Mouse (Mus musculus): ENCODE data around the gene Notum. TPM values are rescaled to one million over a fixed set of nuclear protein-coding genes. Genes with fewer than 3 reads are reported as not detected.

Gene Notum
- total and polyA plus RNA-seq, 2 experiments from 2014 or later, result 0.08 to 0.27 TPM

- Histone ChIP-seq H3K4me1 (ENCODE audit: control insufficient read depth, insufficient read depth) (no peaks in the 10 kb centered on the region), H3K9ac (replicated peaks; ENCODE audit: low read depth, low read length) (no peak overlapping the region), H3K36me3 (replicated peaks; ENCODE audit: control insufficient read depth, insufficient read depth, low read length) (no peaks in the 10 kb centered on the region), H3K27ac (ENCODE audit: low read depth) (no peak overlapping the region), H3K27me3 (ENCODE audit: control insufficient read depth, insufficient read depth, low read length) (peaks cover 30% of the 10 kb centered on the region), H3K4me3 (ENCODE audit: low read depth, low read length) (no peak overlapping the region), H3K9me3 (replicated peaks; ENCODE audit: control insufficient read depth, low read length) (no peaks in the 10 kb centered on the region), H3K4me2 (ENCODE audit: low read depth, low read length) (no peak overlapping the region)
- TF ChIP-seq CTCF (IDR thresholded peaks at IDR 0.05; ENCODE audit: low read depth) (no peak), EP300 (IDR thresholded peaks at IDR 0.05; ENCODE audit: low read depth) (no peak)
- 52% methylated on average over 3 of the region's 3 CpGs for WGBS
- no peak for ATAC-seq (ENCODE audit: insufficient read depth, low read depth)
- DNase-seq (ENCODE audit: low spot score), result no peak
Observed at GRCm38 (mm10) chr11:120654741-120655140, 6.2 kb downstream of the Notum start.

- 71% methylated on average over 3 of the region's 3 CpGs for WGBS
- peaks cover 6% of the 10 kb centered on the region; the same call in 1 of the 2 replicates for H3K27me3 ChIP-seq (ENCODE audit: control insufficient read depth, insufficient read depth, low read length)
- H3K36me3 ChIP-seq (replicated peaks; ENCODE audit: control insufficient read depth, insufficient read depth, low read length), result no peaks in the 10 kb centered on the region
- no peak overlapping the region for H3K4me2 ChIP-seq (ENCODE audit: low read depth, low read length)
- TF ChIP-seq EP300 (IDR thresholded peaks at IDR 0.05; ENCODE audit: low read depth) (no peak), CTCF (IDR thresholded peaks at IDR 0.05; ENCODE audit: low read depth) (peak; percentile 24; the same call in 1 of the 2 replicates)
- no peak overlapping the region for H3K27ac ChIP-seq (ENCODE audit: low read depth)
- no peak for ATAC-seq (ENCODE audit: insufficient read depth, low read depth)
- H3K9me3 ChIP-seq (replicated peaks; ENCODE audit: control insufficient read depth, low read length), result no peaks in the 10 kb centered on the region
- no peak overlapping the region for H3K4me3 ChIP-seq (ENCODE audit: low read depth, low read length)
- H3K4me1 ChIP-seq (ENCODE audit: control insufficient read depth, insufficient read depth), result peaks cover 2% of the 10 kb centered on the region; the same call in 1 of the 2 replicates
- no peak for DNase-seq (ENCODE audit: low spot score)
- H3K9ac ChIP-seq (replicated peaks; ENCODE audit: low read depth, low read length), result no peak overlapping the region
Observed at GRCm38 (mm10) chr11:120651872-120652271, 9.1 kb downstream of the Notum start.

GRCm38 (mm10) chr11:120648001-120648476 lies 12.9 kb downstream of the Notum start, which contains the start of gene Myadml2:
Myadml2 (minus strand) TSS chr11:120648158.
- Histone ChIP-seq H3K27ac (ENCODE audit: low read depth) (peak within 1 kb of the TSS; percentile 97), H3K4me1 (ENCODE audit: control insufficient read depth, insufficient read depth) (peaks cover 18% of the 10 kb centered on the region), H3K4me3 (ENCODE audit: low read depth, low read length) (peak within 1 kb of the TSS; percentile 58), H3K4me2 (ENCODE audit: low read depth, low read length) (peak within 1 kb of the TSS; percentile 78), H3K9ac (replicated peaks; ENCODE audit: low read depth, low read length) (peak within 1 kb of the TSS; percentile 79), H3K36me3 (replicated peaks; ENCODE audit: control insufficient read depth, insufficient read depth, low read length) (no peaks in the 10 kb centered on the region), H3K27me3 (ENCODE audit: control insufficient read depth, insufficient read depth, low read length) (no peaks in the 10 kb centered on the region), H3K9me3 (replicated peaks; ENCODE audit: control insufficient read depth, low read length) (no peaks in the 10 kb centered on the region)
- peak; percentile 83 for ATAC-seq (ENCODE audit: insufficient read depth, low read depth)
- peak; percentile 80 for DNase-seq (ENCODE audit: low spot score)
- TF ChIP-seq CTCF (IDR thresholded peaks at IDR 0.05; ENCODE audit: low read depth), result no peak
- TF ChIP-seq EP300 (IDR thresholded peaks at IDR 0.05; ENCODE audit: low read depth), result peak; percentile 44; the same call in 1 of the 2 replicates
- WGBS, result 2% methylated on average over 13 of the region's 13 CpGs

GRCm38 (mm10) chr11:120647047-120647830 lies 13.7 kb downstream of the Notum start:
- Histone ChIP-seq H3K27ac (ENCODE audit: low read depth) (peak overlapping the region; percentile 97), H3K9ac (replicated peaks; ENCODE audit: low read depth, low read length) (peak overlapping the region; percentile 79), H3K4me1 (ENCODE audit: control insufficient read depth, insufficient read depth) (peaks cover 23% of the 10 kb centered on the region), H3K9me3 (replicated peaks; ENCODE audit: control insufficient read depth, low read length) (no peaks in the 10 kb centered on the region), H3K4me2 (ENCODE audit: low read depth, low read length) (peak overlapping the region; percentile 78), H3K4me3 (ENCODE audit: low read depth, low read length) (peak overlapping the region; percentile 58), H3K36me3 (replicated peaks; ENCODE audit: control insufficient read depth, insufficient read depth, low read length) (no peaks in the 10 kb centered on the region), H3K27me3 (ENCODE audit: control insufficient read depth, insufficient read depth, low read length) (no peaks in the 10 kb centered on the region)
- TF ChIP-seq CTCF (IDR thresholded peaks at IDR 0.05; ENCODE audit: low read depth) (no peak), EP300 (IDR thresholded peaks at IDR 0.05; ENCODE audit: low read depth) (no peak)
- WGBS, result 60% methylated on average over 35 of the region's 35 CpGs
- DNase-seq (ENCODE audit: low spot score), result no peak
- ATAC-seq (ENCODE audit: insufficient read depth, low read depth), result no peak

- DNase-seq (ENCODE audit: low spot score) (peak; percentile 91), ATAC-seq (ENCODE audit: insufficient read depth, low read depth) (peak; percentile 91)
- Histone ChIP-seq H3K27ac (ENCODE audit: low read depth) (no peak within 1 kb of the TSS), H3K4me3 (ENCODE audit: low read depth, low read length) (peak within 1 kb of the TSS; percentile 52), H3K4me1 (ENCODE audit: control insufficient read depth, insufficient read depth) (peaks cover 23% of the 10 kb centered on the region), H3K4me2 (ENCODE audit: low read depth, low read length) (peak within 1 kb of the TSS; percentile 95), H3K9ac (replicated peaks; ENCODE audit: low read depth, low read length) (peak within 1 kb of the TSS; percentile 62), H3K9me3 (replicated peaks; ENCODE audit: control insufficient read depth, low read length) (no peaks in the 10 kb centered on the region), H3K36me3 (replicated peaks; ENCODE audit: control insufficient read depth, insufficient read depth, low read length) (no peaks in the 10 kb centered on the region), H3K27me3 (ENCODE audit: control insufficient read depth, insufficient read depth, low read length) (no peaks in the 10 kb centered on the region)
- no peak for TF ChIP-seq CTCF (IDR thresholded peaks at IDR 0.05; ENCODE audit: low read depth)
- no peak for TF ChIP-seq EP300 (IDR thresholded peaks at IDR 0.05; ENCODE audit: low read depth)
- 0% methylated on average over 15 of the region's 15 CpGs for WGBS
Observed at GRCm38 (mm10) chr11:120643601-120643987, 17.4 kb downstream of the Notum start, which contains the start of gene Pycr1. Pycr1 (minus strand) TSS chr11:120643769.

Measured in heart, postnatal 0 days (tissue).